Mouse (Mus musculus): ENCODE data around the gene Cap2. TPM values are rescaled to one million over a fixed set of nuclear protein-coding genes. Genes with fewer than 3 reads are reported as not detected.

The Cap2 gene
- total and polyA plus RNA-seq, 3 experiments: 14.8 to 120 (median 22.3) TPM

- no peak overlapping the region for H3K27ac ChIP-seq (ENCODE audit: control insufficient read depth, low read depth, low read length)
- no peak overlapping the region for H3K4me3 ChIP-seq (ENCODE audit: control insufficient read depth in 1 of 2, insufficient read depth in 1 of 2, low read depth in 2 of 2, low read length in 2 of 2)
- H3K27me3 ChIP-seq (ENCODE audit: control insufficient read depth in 1 of 2, insufficient read depth in 2 of 2, low read length in 2 of 2): no peaks in the 10 kb centered on the region
- H3K9ac ChIP-seq (ENCODE audit: control insufficient read depth, low read depth, low read length, poor library complexity, severe bottlenecking): no peak overlapping the region
- no peak for TF ChIP-seq MAZ (IDR thresholded peaks at IDR 0.05; ENCODE audit: low read depth, low read length)
- no peak for TF ChIP-seq HCFC1 (IDR thresholded peaks at IDR 0.05; ENCODE audit: low read depth, low read length)
- no peak for TF ChIP-seq E2F4 (IDR thresholded peaks at IDR 0.05; ENCODE audit: borderline replicate concordance, low read depth, low read length)
- no peak for TF ChIP-seq JUND (IDR thresholded peaks at IDR 0.05; ENCODE audit: low read depth, low read length)
- H3K79me2 ChIP-seq (ENCODE audit: control insufficient read depth, insufficient read depth, low read length, poor library complexity): no peaks in the 10 kb centered on the region
- no peak for DNase-seq (ENCODE audit: low read depth, low spot score)
- no peaks in the 10 kb centered on the region for H3K9me3 ChIP-seq (replicated peaks; ENCODE audit: insufficient read depth, low read length)
- H3K36me3 ChIP-seq (ENCODE audit: control insufficient read depth in 1 of 2, insufficient read depth in 2 of 2, low read length in 2 of 2): no peaks in the 10 kb centered on the region
- H3K4me1 ChIP-seq (ENCODE audit: control insufficient read depth in 1 of 2, insufficient read depth in 2 of 2, low read length in 2 of 2): no peaks in the 10 kb centered on the region
Observed at GRCm38 (mm10) chr13:46527340-46527739, 25.7 kb downstream of the Cap2 start.

GRCm38 (mm10) chr13:46529037-46529436 lies 27.4 kb downstream of the Cap2 start:
- Histone ChIP-seq H3K9ac (ENCODE audit: control insufficient read depth, low read depth, low read length, poor library complexity, severe bottlenecking) (no peak overlapping the region), H3K4me3 (ENCODE audit: control insufficient read depth in 1 of 2, insufficient read depth in 1 of 2, low read depth in 2 of 2, low read length in 2 of 2) (no peak overlapping the region), H3K79me2 (ENCODE audit: control insufficient read depth, insufficient read depth, low read length, poor library complexity) (no peaks in the 10 kb centered on the region), H3K27ac (ENCODE audit: control insufficient read depth, low read depth, low read length) (no peak overlapping the region), H3K27me3 (ENCODE audit: control insufficient read depth in 1 of 2, insufficient read depth in 2 of 2, low read length in 2 of 2) (no peaks in the 10 kb centered on the region), H3K4me1 (ENCODE audit: control insufficient read depth in 1 of 2, insufficient read depth in 2 of 2, low read length in 2 of 2) (no peaks in the 10 kb centered on the region), H3K9me3 (replicated peaks; ENCODE audit: insufficient read depth, low read length) (no peaks in the 10 kb centered on the region), H3K36me3 (ENCODE audit: control insufficient read depth in 1 of 2, insufficient read depth in 2 of 2, low read length in 2 of 2) (no peaks in the 10 kb centered on the region)
- TF ChIP-seq KAT2A (conservative IDR thresholded peaks at IDR 0.05; ENCODE audit: low read depth, low read length) (no peak), MYC (IDR thresholded peaks at IDR 0.05; ENCODE audit: low read depth, low read length) (no peak), ZMIZ1 (IDR thresholded peaks at IDR 0.05; ENCODE audit: low read depth, low read length) (no peak)
- no peak for DNase-seq (ENCODE audit: low read depth, low spot score)

DNA sequence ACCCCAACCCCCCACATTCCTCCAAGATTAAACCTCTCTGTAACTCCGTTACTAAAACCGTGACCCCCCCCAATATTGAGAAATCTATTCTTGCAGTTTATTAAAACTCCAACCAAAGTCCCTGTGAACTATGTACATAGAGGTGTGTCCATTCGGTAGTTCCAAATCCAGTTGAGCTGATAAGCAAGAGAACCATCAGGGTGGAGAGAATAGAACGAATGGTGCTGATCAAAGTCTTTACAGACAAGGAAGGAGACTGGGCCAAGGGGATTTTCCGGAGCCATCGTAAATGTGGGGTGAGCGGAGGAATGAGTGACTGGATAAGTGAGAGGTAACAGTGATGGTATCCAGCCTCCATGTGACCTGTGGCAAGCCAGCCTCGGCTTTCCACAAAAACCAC lies 28.9 kb downstream of the Cap2 start:
- Histone ChIP-seq H3K4me1 (ENCODE audit: control insufficient read depth in 1 of 2, insufficient read depth in 2 of 2, low read length in 2 of 2) (no peaks in the 10 kb centered on the region), H3K79me2 (ENCODE audit: control insufficient read depth, insufficient read depth, low read length, poor library complexity) (no peaks in the 10 kb centered on the region), H3K4me3 (ENCODE audit: control insufficient read depth in 1 of 2, insufficient read depth in 1 of 2, low read depth in 2 of 2, low read length in 2 of 2) (no peak overlapping the region), H3K27me3 (ENCODE audit: control insufficient read depth in 1 of 2, insufficient read depth in 2 of 2, low read length in 2 of 2) (no peaks in the 10 kb centered on the region), H3K27ac (ENCODE audit: control insufficient read depth, low read depth, low read length) (no peak overlapping the region), H3K9ac (ENCODE audit: control insufficient read depth, low read depth, low read length, poor library complexity, severe bottlenecking) (no peak overlapping the region), H3K36me3 (ENCODE audit: control insufficient read depth in 1 of 2, insufficient read depth in 2 of 2, low read length in 2 of 2) (no peaks in the 10 kb centered on the region), H3K9me3 (replicated peaks; ENCODE audit: insufficient read depth, low read length) (no peaks in the 10 kb centered on the region)
- no peak for TF ChIP-seq SIN3A (IDR thresholded peaks at IDR 0.05; ENCODE audit: low read length)
- TF ChIP-seq MXI1 (IDR thresholded peaks at IDR 0.05; ENCODE audit: low read depth, low read length): no peak
- TF ChIP-seq EP300 (IDR thresholded peaks at IDR 0.05; ENCODE audit: low read depth in 1 of 2, low read length in 2 of 2): no peak
- TF ChIP-seq TAL1 (IDR thresholded peaks at IDR 0.05; ENCODE audit: low read length): no peak
- TF ChIP-seq ZKSCAN1 (IDR thresholded peaks at IDR 0.05; ENCODE audit: low read depth, low read length): no peak
- no peak for TF ChIP-seq ZMIZ1 (IDR thresholded peaks at IDR 0.05; ENCODE audit: low read depth, low read length)
- TF ChIP-seq ELF1 (IDR thresholded peaks at IDR 0.05; ENCODE audit: low read depth, low read length): no peak
- TF ChIP-seq USF1 (IDR thresholded peaks at IDR 0.05; ENCODE audit: low read depth, low read length): no peak
- no peak for TF ChIP-seq UBTF (IDR thresholded peaks at IDR 0.05; ENCODE audit: borderline replicate concordance, insufficient read depth, low read depth, low read length)
- no peak for TF ChIP-seq POLR2A (IDR thresholded peaks at IDR 0.05; ENCODE audit: control insufficient read depth in 1 of 2, insufficient read depth in 1 of 2, low read depth in 1 of 2, low read length in 2 of 2, poor library complexity in 1 of 2)
- no peak for TF ChIP-seq MYC (IDR thresholded peaks at IDR 0.05; ENCODE audit: low read depth, low read length)
- no peak for TF ChIP-seq MAFK (IDR thresholded peaks at IDR 0.05; ENCODE audit: borderline replicate concordance, low read depth, low read length)
- no peak for TF ChIP-seq HCFC1 (IDR thresholded peaks at IDR 0.05; ENCODE audit: low read depth, low read length)
- TF ChIP-seq CHD2 (IDR thresholded peaks at IDR 0.05; ENCODE audit: low read length): no peak
- TF ChIP-seq JUND (IDR thresholded peaks at IDR 0.05; ENCODE audit: low read depth, low read length): no peak
- no peak for TF ChIP-seq POLR2AphosphoS2 (IDR thresholded peaks at IDR 0.05; ENCODE audit: low read length)
- no peak for TF ChIP-seq BHLHE40 (IDR thresholded peaks at IDR 0.05; ENCODE audit: borderline replicate concordance, low read depth, low read length)
- TF ChIP-seq E2F4 (IDR thresholded peaks at IDR 0.05; ENCODE audit: borderline replicate concordance, low read depth, low read length): no peak
- TF ChIP-seq TCF12 (IDR thresholded peaks at IDR 0.05; ENCODE audit: low read depth, low read length): no peak
- DNase-seq (ENCODE audit: low read depth, low spot score): no peak
